Mouse (Mus musculus) E14TG2a.4 (cell line): ENCODE results near the gene Surf4.

ENCODE experiments used
- CTCF ChIP-seq: conservative IDR thresholded peaks from 2 replicates; pipeline ENCODE4 v1.5.1; 2014; ENCODE audit warnings: low read length
- NANOG ChIP-seq: IDR thresholded peaks from 2 replicates; pipeline ENCODE4 v1.6.1; 2014; ENCODE audit warnings: borderline replicate concordance, low read length, mixed read lengths
- POU5F1 ChIP-seq: IDR thresholded peaks from 2 replicates; pipeline ENCODE4 v1.6.1; 2014; ENCODE audit warnings: low read length, borderline replicate concordance

- TF ChIP-seq CTCF (no peak), POU5F1 (no peak), NANOG (no peak)
Measured at GRCm38 (mm10) chr2:26901834-26902400, 31.8 kb downstream of the Surf4 start.
